Mouse (Mus musculus) lung, embryonic 14.5 days (tissue): ENCODE data around the gene Rpl21. TPM values are rescaled to one million over a fixed set of nuclear protein-coding genes. Genes with fewer than 3 reads are reported as not detected.

Source experiments
- ATAC-seq: fragments of 200-750 bp; cut with Nextera tagmentation; 2 replicates; pipeline ENCODE4 v1.8.0; 2017; ENCODE audit warnings: mild to moderate bottlenecking, moderate TSS enrichment, moderate library complexity; ENCODE audit not compliant: insufficient read depth
- DNase-seq: peaks from one replicate; pipeline ENCODE4 v3.0.0-alpha.2; 2015
- H3K27ac ChIP-seq: fragments of 300-500 bp; sonication (generic); 2 replicates; pipeline ENCODE4 v1.5.1; 2014; ENCODE audit warnings: low read depth, mild to moderate bottlenecking, moderate library complexity
- H3K27me3 ChIP-seq: fragments of 300-500 bp; sonication (generic); 2 replicates; pipeline ENCODE4 v1.6.1; 2014; ENCODE audit warnings: low read length, control low read depth; ENCODE audit not compliant: insufficient read depth
- H3K36me3 ChIP-seq: fragments of 300-500 bp; sonication (generic); 2 replicates; pipeline ENCODE4 v1.6.1; 2014; ENCODE audit warnings: control low read depth; ENCODE audit not compliant: insufficient read depth
- H3K4me1 ChIP-seq: fragments of 300-500 bp; sonication (generic); 2 replicates; pipeline ENCODE4 v1.6.1; 2014; ENCODE audit warnings: antibody characterized with exemption, control low read depth; ENCODE audit not compliant: insufficient read depth
- H3K4me2 ChIP-seq: fragments of 300-500 bp; sonication (generic); 2 replicates; pipeline ENCODE4 v1.6.1; 2014; ENCODE audit warnings: mild to moderate bottlenecking
- H3K4me3 ChIP-seq: fragments of 300-500 bp; sonication (generic); 2 replicates; pipeline ENCODE4 v1.5.1; 2014; ENCODE audit warnings: low read depth, low read length
- H3K9ac ChIP-seq: fragments of 300-500 bp; sonication (generic); 2 replicates; pipeline ENCODE4 v1.6.1; 2014
- H3K9me3 ChIP-seq: fragments of 300-500 bp; sonication (generic); 2 replicates; pipeline ENCODE4 v1.6.1; 2016; ENCODE audit warnings: low read depth, low read length, control low read depth
- CTCF ChIP-seq: IDR thresholded peaks from 2 replicates; pipeline ENCODE4 v1.5.1; 2016; ENCODE audit warnings: antibody characterized with exemption, low read depth
- WGBS: fragments of 180-500 bp; shearing (Covaris S2); extraction: QIAGEN DNeasy Blood & Tissue Kit; methylation state at CpG from one replicate; pipeline ENCODE4 v1.1.7; 2014; 5-methylcytosine and 5-hydroxymethylcytosine counted together
- polyA plus RNA-seq: library from polyadenylated mRNA; unstranded; fragments of >200 nt; fragmentation: Nextera tagmentation; extraction: Ambion mirVana; gene quantifications from 2 replicates; pipeline ENCODE4 v1.2.1, GENCODE M21; 2014

The Rpl21 gene
- 678 and 713 TPM in 2 replicates for polyA plus RNA-seq

GRCm38 (mm10) chr5:146832769-146833448, at the start of gene Rpl21:
Rpl21 (plus strand) TSS chr5:146832890.
- WGBS, result under 1% methylated on average over 60 of the region's 60 CpGs

GRCm38 (mm10) chr5:146783300-146783699, 49.4 kb upstream of the Rpl21 start:
- Histone ChIP-seq H3K9ac (no peak overlapping the region), H3K27ac (no peak overlapping the region), H3K36me3 (peaks cover 4% of the 10 kb centered on the region; the same call in 1 of the 2 replicates), H3K4me3 (no peak overlapping the region), H3K4me2 (no peak overlapping the region), H3K4me1 (peaks cover 14% of the 10 kb centered on the region; the same call in 1 of the 2 replicates), H3K27me3 (no peaks in the 10 kb centered on the region), H3K9me3 (no peaks in the 10 kb centered on the region)
- TF ChIP-seq CTCF, result peak; percentile 26; the same call in 1 of the 2 replicates
- no peak for ATAC-seq
- 87% methylated on average over 10 of the region's 10 CpGs for WGBS
- no peak for DNase-seq

More at GRCm38 (mm10) chr5:146832769-146833448, at the start of gene Rpl21:
- H3K27ac ChIP-seq, result peak within 1 kb of the TSS; percentile 88
- peak within 1 kb of the TSS; percentile 70 for H3K4me3 ChIP-seq
- peaks cover 40% of the 10 kb centered on the region for H3K36me3 ChIP-seq
- H3K27me3 ChIP-seq, result no peaks in the 10 kb centered on the region
- H3K9me3 ChIP-seq, result no peaks in the 10 kb centered on the region
- ATAC-seq (peak; percentile 98), DNase-seq (peak; percentile 98)
- peak within 1 kb of the TSS; percentile 84 for H3K4me2 ChIP-seq
- 0 out of 2 replicates have a peak, but pooled peaks cover 11% of the 10 kb centered on the region for H3K4me1 ChIP-seq
- H3K9ac ChIP-seq, result peak within 1 kb of the TSS; percentile 88
- TF ChIP-seq CTCF, result no peak

GRCm38 (mm10) chr5:146783891-146784290, 48.8 kb upstream of the Rpl21 start:
- Histone ChIP-seq H3K4me2 (no peak overlapping the region), H3K27ac (no peak overlapping the region), H3K27me3 (no peaks in the 10 kb centered on the region), H3K4me1 (peaks cover 14% of the 10 kb centered on the region; the same call in 1 of the 2 replicates), H3K4me3 (no peak overlapping the region), H3K9me3 (no peaks in the 10 kb centered on the region), H3K36me3 (peaks cover 4% of the 10 kb centered on the region; the same call in 1 of the 2 replicates), H3K9ac (no peak overlapping the region)
- WGBS, result 90% methylated on average over 10 of the region's 10 CpGs
- TF ChIP-seq CTCF, result no peak
- DNase-seq (no peak), ATAC-seq (no peak)

- Histone ChIP-seq H3K27me3 (no peaks in the 10 kb centered on the region), H3K27ac (no peak overlapping the region), H3K4me1 (peaks cover 8% of the 10 kb centered on the region; the same call in 1 of the 2 replicates), H3K4me3 (no peak overlapping the region), H3K9me3 (no peaks in the 10 kb centered on the region), H3K4me2 (no peak overlapping the region), H3K9ac (no peak overlapping the region), H3K36me3 (peaks cover 4% of the 10 kb centered on the region; the same call in 1 of the 2 replicates)
- no peak for DNase-seq
- no peak for ATAC-seq
- 58% methylated on average over 8 of the region's 8 CpGs for WGBS
- no peak for TF ChIP-seq CTCF
Observed at GRCm38 (mm10) chr5:146786123-146786522, 46.6 kb upstream of the Rpl21 start.

- no peak overlapping the region for H3K4me3 ChIP-seq
- DNase-seq (no peak), ATAC-seq (no peak)
- no peak overlapping the region for H3K9ac ChIP-seq
- H3K27me3 ChIP-seq, result no peaks in the 10 kb centered on the region
- H3K27ac ChIP-seq, result no peak overlapping the region
- H3K36me3 ChIP-seq, result no peaks in the 10 kb centered on the region
- 70% methylated on average over 9 of the region's 9 CpGs for WGBS
- no peak for TF ChIP-seq CTCF
- peaks cover 15% of the 10 kb centered on the region for H3K4me1 ChIP-seq
- no peaks in the 10 kb centered on the region for H3K9me3 ChIP-seq
- H3K4me2 ChIP-seq, result no peak overlapping the region
Observed at GRCm38 (mm10) chr5:146789413-146789812, 43.3 kb upstream of the Rpl21 start.

- DNase-seq, result no peak
- H3K9ac ChIP-seq, result 0 out of 2 replicates have a peak overlapping the region, but pooled peaks have one; percentile 13
Observed at GRCm38 (mm10) chr5:146790944-146791343, 41.7 kb upstream of the Rpl21 start.

GRCm38 (mm10) chr5:146792140-146792791, 40.4 kb upstream of the Rpl21 start:
- WGBS, result 72% methylated on average over 7 of the region's 7 CpGs
- no peak for DNase-seq
- no peak for TF ChIP-seq CTCF
- no peak overlapping the region for H3K4me3 ChIP-seq
- no peaks in the 10 kb centered on the region for H3K9me3 ChIP-seq
- H3K27me3 ChIP-seq, result no peaks in the 10 kb centered on the region
- H3K36me3 ChIP-seq, result no peaks in the 10 kb centered on the region
- no peak for ATAC-seq
- H3K9ac ChIP-seq, result no peak overlapping the region
- H3K4me1 ChIP-seq, result peaks cover 15% of the 10 kb centered on the region
- no peak overlapping the region; the same call in 1 of the 2 replicates for H3K4me2 ChIP-seq
- no peak overlapping the region for H3K27ac ChIP-seq

More at GRCm38 (mm10) chr5:146790944-146791343, 41.7 kb upstream of the Rpl21 start:
- Histone ChIP-seq H3K4me1 (peaks cover 15% of the 10 kb centered on the region), H3K27ac (no peak overlapping the region), H3K36me3 (no peaks in the 10 kb centered on the region), H3K27me3 (no peaks in the 10 kb centered on the region), H3K4me3 (no peak overlapping the region), H3K9me3 (no peaks in the 10 kb centered on the region), H3K4me2 (no peak overlapping the region)
- no peak for ATAC-seq
- WGBS, result 69% methylated on average over 8 of the region's 8 CpGs
- no peak for TF ChIP-seq CTCF
